25 mouse cellular contexts compared by ENCODE assay signal in the genomic region with DNA sequence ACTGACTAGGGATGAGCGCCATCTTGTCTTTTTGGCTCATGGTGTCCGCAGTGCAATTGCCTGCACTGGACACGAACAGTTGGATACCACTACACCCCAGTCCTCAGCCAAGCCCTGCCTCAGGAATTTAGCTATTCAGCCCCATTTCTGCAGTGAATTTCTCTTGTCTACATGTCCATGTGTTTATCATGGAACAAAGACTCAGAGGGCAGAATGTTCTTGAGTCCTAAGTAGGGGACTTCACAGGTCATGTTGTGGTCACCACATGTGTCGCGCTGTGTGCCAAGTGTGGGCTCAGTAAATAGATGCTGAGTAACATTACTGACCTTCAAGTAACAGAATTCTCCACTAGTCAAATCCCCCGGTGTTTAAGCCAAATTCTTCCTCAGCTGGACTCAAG.
A peak's percentile ranks its signal among the peaks of the same experiment; 100 is the strongest.
DNase-seq lines count a peak whose midpoint lies in the region; ATAC-seq and TF ChIP-seq lines count a peak whose summit lies in the region.
"Had no signal": no experiment of that assay in that cellular context is flagged by ENCODE, and none has a peak within 500 bp of the region (broad histone marks: within the 10 kb centered on the region; RNA-seq: fewer than 3 reads in every experiment).

No protein-coding gene starts in this region.

- TF ChIP-seq POLR2A in myocyte (IDR thresholded peaks at IDR 0.05; ENCODE audit: insufficient read length, low read depth): no peak

- H3ac ChIP-seq in myocyte (ENCODE audit: control insufficient read depth, insufficient read length): no peak overlapping the region

- H3K79me2 ChIP-seq in myocyte (ENCODE audit: control insufficient read depth, insufficient read depth): no peaks in the 10 kb centered on the region

- H3K36me3 ChIP-seq in forebrain, embryonic 10.5 days (replicated peaks): 0 out of 2 replicates have a peak, but pooled peaks cover 5% of the 10 kb centered on the region
- no peaks in the 10 kb centered on the region for H3K36me3 ChIP-seq in forebrain, embryonic 11.5 days (ENCODE audit: control insufficient read depth, insufficient read depth, low read length)
- H3K36me3 ChIP-seq in midbrain, embryonic 10.5 days: peaks cover 7% of the 10 kb centered on the region; the same call in 1 of the 2 replicates
- no peaks in the 10 kb centered on the region for H3K36me3 ChIP-seq in midbrain, embryonic 13.5 days
- H3K36me3 ChIP-seq in myocyte (ENCODE audit: control insufficient read depth, insufficient read depth): no peaks in the 10 kb centered on the region
- H3K36me3 ChIP-seq: embryonic facial prominence, embryonic 12.5 days; embryonic facial prominence, embryonic 15.5 days; heart, embryonic 10.5 days; heart, embryonic 13.5 days; hindbrain, embryonic 13.5 days; intestine, embryonic 15.5 days had no signal

- H3K27me3 ChIP-seq in forebrain, embryonic 10.5 days (ENCODE audit: poor library complexity, severe bottlenecking): no peaks in the 10 kb centered on the region
- no peaks in the 10 kb centered on the region for H3K27me3 ChIP-seq in forebrain, embryonic 11.5 days (ENCODE audit: control insufficient read depth, insufficient read depth, low read length)
- 0 out of 2 replicates have a peak, but pooled peaks cover 5% of the 10 kb centered on the region for H3K27me3 ChIP-seq in midbrain, embryonic 10.5 days (ENCODE audit: low read depth, poor library complexity, severe bottlenecking)
- no peaks in the 10 kb centered on the region for H3K27me3 ChIP-seq in midbrain, embryonic 13.5 days
- H3K27me3 ChIP-seq in myocyte (ENCODE audit: control insufficient read depth, insufficient read depth, insufficient read length): no peaks in the 10 kb centered on the region
- H3K27me3 ChIP-seq: embryonic facial prominence, embryonic 12.5 days; embryonic facial prominence, embryonic 15.5 days; forebrain, embryonic 13.5 days; heart, embryonic 13.5 days; hindbrain, embryonic 13.5 days; intestine, embryonic 15.5 days; Patski had no signal

- H3K9me3 ChIP-seq in forebrain, embryonic 10.5 days: no peaks in the 10 kb centered on the region
- H3K9me3 ChIP-seq in forebrain, embryonic 11.5 days (ENCODE audit: control insufficient read depth, low read length): no peaks in the 10 kb centered on the region
- no peaks in the 10 kb centered on the region for H3K9me3 ChIP-seq in midbrain, embryonic 10.5 days (replicated peaks)
- H3K9me3 ChIP-seq in midbrain, embryonic 13.5 days: no peaks in the 10 kb centered on the region
- H3K9me3 ChIP-seq: embryonic facial prominence, embryonic 12.5 days; embryonic facial prominence, embryonic 15.5 days; forebrain, embryonic 13.5 days; heart, embryonic 10.5 days; heart, embryonic 13.5 days; hindbrain, embryonic 13.5 days; intestine, embryonic 15.5 days had no signal

- H3K4me2 ChIP-seq in forebrain, embryonic 11.5 days (ENCODE audit: low read depth, low read length, severe bottlenecking): no peak overlapping the region
- no peak overlapping the region for H3K4me2 ChIP-seq in midbrain, embryonic 13.5 days (replicated peaks)
- H3K4me2 ChIP-seq in myocyte (ENCODE audit: low read depth): peak overlapping the region; percentile 62
- H3K4me2 ChIP-seq: embryonic facial prominence, embryonic 12.5 days; embryonic facial prominence, embryonic 15.5 days; forebrain, embryonic 13.5 days; heart, embryonic 13.5 days; hindbrain, embryonic 13.5 days; intestine, embryonic 15.5 days had no signal

- no peak for DNase-seq in forebrain, embryonic 10.5 days (ENCODE audit: extremely low spot score, low spot score)
- no peak for DNase-seq in forebrain, embryonic 11.5 days (ENCODE audit: low spot score)
- DNase-seq in midbrain, embryonic 10.5 days (ENCODE audit: low spot score): no peak
- DNase-seq in left cerebral cortex, adult 8-10 months (ENCODE audit: low spot score in 2 of 2): no peak
- DNase-seq: adrenal gland, postnatal 14 days; cerebellum, adult 11 months; cerebellum, adult 9-11 months; cerebellum, postnatal 25 days; gastrocnemius, postnatal 14 days; heart, adult 18-20 months; heart, postnatal 14 days; heart, postnatal 4 days had no signal

- 93% methylated on average over 6 of the region's 6 CpGs for whole genome bisulfite sequencing in forebrain, embryonic 10.5 days
- 93% methylated on average over 6 of the region's 6 CpGs for WGBS in forebrain, embryonic 11.5 days
- WGBS in midbrain, embryonic 10.5 days: 97% methylated on average over 6 of the region's 6 CpGs
- 98% methylated on average over 6 of the region's 6 CpGs for WGBS in midbrain, embryonic 13.5 days

- H3K27ac ChIP-seq in forebrain, embryonic 10.5 days: peak overlapping the region; percentile 42
- H3K27ac ChIP-seq in forebrain, embryonic 11.5 days (ENCODE audit: low read depth, low read length): no peak overlapping the region
- peak overlapping the region; percentile 55 for H3K27ac ChIP-seq in midbrain, embryonic 10.5 days (replicated peaks)
- no peak overlapping the region for H3K27ac ChIP-seq in midbrain, embryonic 13.5 days
- H3K27ac ChIP-seq: embryonic facial prominence, embryonic 12.5 days; embryonic facial prominence, embryonic 15.5 days; forebrain, embryonic 13.5 days; heart, embryonic 10.5 days; heart, embryonic 13.5 days; hindbrain, embryonic 13.5 days; intestine, embryonic 15.5 days had no signal

- no peak overlapping the region for H3K4me3 ChIP-seq in forebrain, embryonic 10.5 days
- no peak overlapping the region for H3K4me3 ChIP-seq in forebrain, embryonic 11.5 days (ENCODE audit: low read depth, low read length)
- no peak overlapping the region for H3K4me3 ChIP-seq in midbrain, embryonic 10.5 days
- no peak overlapping the region for H3K4me3 ChIP-seq in midbrain, embryonic 13.5 days (replicated peaks)
- H3K4me3 ChIP-seq in myocyte: no peak overlapping the region
- H3K4me3 ChIP-seq: embryonic facial prominence, embryonic 12.5 days; embryonic facial prominence, embryonic 15.5 days; forebrain, embryonic 13.5 days; heart, embryonic 10.5 days; heart, embryonic 13.5 days; hindbrain, embryonic 13.5 days; intestine, embryonic 15.5 days had no signal

- no peak for ATAC-seq in forebrain, embryonic 11.5 days (replicated peaks; ENCODE audit: low FRiP score)
- ATAC-seq in midbrain, embryonic 13.5 days: no peak
- ATAC-seq: CD4-positive, CD25-positive, alpha-beta regulatory T cell, adult 4 months; forebrain, embryonic 13.5 days; forebrain, embryonic 16.5 days; hindbrain, embryonic 16.5 days; intestine, embryonic 15.5 days had no signal

- H3K4me1 ChIP-seq in forebrain, embryonic 10.5 days: peaks cover 76% of the 10 kb centered on the region
- H3K4me1 ChIP-seq in forebrain, embryonic 11.5 days (replicated peaks; ENCODE audit: control insufficient read depth, insufficient read depth, low read length): peaks cover 23% of the 10 kb centered on the region
- peaks cover 63% of the 10 kb centered on the region for H3K4me1 ChIP-seq in midbrain, embryonic 10.5 days
- H3K4me1 ChIP-seq in midbrain, embryonic 13.5 days (replicated peaks): peaks cover 46% of the 10 kb centered on the region

- no peak overlapping the region for H3K9ac ChIP-seq in forebrain, embryonic 11.5 days (ENCODE audit: low read length)
- H3K9ac ChIP-seq in midbrain, embryonic 13.5 days (replicated peaks): no peak overlapping the region
- H3K9ac ChIP-seq: embryonic facial prominence, embryonic 12.5 days; embryonic facial prominence, embryonic 15.5 days; forebrain, embryonic 13.5 days; heart, embryonic 13.5 days; hindbrain, embryonic 13.5 days; intestine, embryonic 15.5 days had no signal

TF ChIP-seq in myocyte, 11 proteins besides CTCF, POLR2A, EP300 and RAD21:
- TF ChIP-seq MYOG (IDR thresholded peaks at IDR 0.05; ENCODE audit: control insufficient read depth in 1 of 3, insufficient read depth in 1 of 3, insufficient read length in 2 of 3, low read depth in 2 of 3): no peak
- TF ChIP-seq E2F4 (IDR thresholded peaks at IDR 0.05; ENCODE audit: insufficient read depth): no peak
- TF ChIP-seq USF1 (IDR thresholded peaks at IDR 0.05; ENCODE audit: low read depth): no peak
- TF ChIP-seq SRF (IDR thresholded peaks at IDR 0.05; ENCODE audit: control insufficient read depth, insufficient read length, low read depth): no peak
- no peak for TF ChIP-seq CEBPB (IDR thresholded peaks at IDR 0.05; ENCODE audit: insufficient read depth, poor library complexity, severe bottlenecking)
- no peak for TF ChIP-seq MAX (IDR thresholded peaks at IDR 0.05; ENCODE audit: low read depth)
- no peak for TF ChIP-seq TCF12 (IDR thresholded peaks at IDR 0.05; ENCODE audit: insufficient read depth, poor library complexity, severe bottlenecking)
- TF ChIP-seq REST (IDR thresholded peaks at IDR 0.05; ENCODE audit: insufficient read depth, insufficient read length): no peak
- TF ChIP-seq POLR2AphosphoS2 (IDR thresholded peaks at IDR 0.05; ENCODE audit: insufficient read length, low read depth): no peak
- no peak for TF ChIP-seq MYOD1 (IDR thresholded peaks at IDR 0.05; ENCODE audit: control insufficient read depth in 1 of 3, insufficient read length in 2 of 3, low read depth in 2 of 3)
- TF ChIP-seq TCF3 (IDR thresholded peaks at IDR 0.05; ENCODE audit: insufficient read length, low read depth): no peak

Comparison
In these comparisons a context has a peak if more than half of its experiments do, and no peak if none do; other contexts are left out.
1. H3K27ac ChIP-seq: peak in forebrain, embryonic 10.5 days (single experiment) and midbrain, embryonic 10.5 days (single experiment); none in forebrain, embryonic 11.5 days (single experiment) and midbrain, embryonic 13.5 days (single experiment).